Mouse (Mus musculus) spleen, postnatal 36 days (tissue): ENCODE measurements around the gene Ccdc142.

Source experiments
- DNase-seq, 2 experiments: peaks; one replicate each; pipeline ENCODE4 v3.0.0; 2022; ENCODE audit warnings: low spot score in 2 of 2, mixed read lengths in 1 of 2

Gene Ccdc142

DNA sequence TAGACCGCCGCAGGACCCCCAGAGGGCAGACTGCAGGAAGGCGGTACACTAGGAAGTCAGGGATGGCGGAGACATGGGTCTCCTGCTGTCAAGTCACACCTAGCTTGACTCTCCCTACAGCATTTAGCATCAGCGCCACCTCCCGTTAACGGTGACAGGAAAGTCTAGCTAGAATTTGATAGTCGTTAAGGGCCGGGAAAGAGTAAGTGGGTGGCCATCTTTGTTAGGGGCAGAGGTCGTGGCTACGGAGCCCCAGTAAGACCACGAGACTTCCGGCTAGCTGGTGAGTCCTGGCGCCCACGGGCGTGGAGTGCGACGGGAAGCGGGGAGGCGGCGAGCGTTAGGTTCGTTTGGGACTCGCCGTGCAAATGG is at the start of gene Ccdc142, which contains the start of gene Gm42688:
Gene Ccdc142 (plus strand): TSS at position 286 of the 372 bp plus-strand sequence.
Gene Gm42688 (plus strand): TSS at position 302 of the 372 bp plus-strand sequence.
- peak; percentile 92 to 95 for DNase-seq

DNA sequence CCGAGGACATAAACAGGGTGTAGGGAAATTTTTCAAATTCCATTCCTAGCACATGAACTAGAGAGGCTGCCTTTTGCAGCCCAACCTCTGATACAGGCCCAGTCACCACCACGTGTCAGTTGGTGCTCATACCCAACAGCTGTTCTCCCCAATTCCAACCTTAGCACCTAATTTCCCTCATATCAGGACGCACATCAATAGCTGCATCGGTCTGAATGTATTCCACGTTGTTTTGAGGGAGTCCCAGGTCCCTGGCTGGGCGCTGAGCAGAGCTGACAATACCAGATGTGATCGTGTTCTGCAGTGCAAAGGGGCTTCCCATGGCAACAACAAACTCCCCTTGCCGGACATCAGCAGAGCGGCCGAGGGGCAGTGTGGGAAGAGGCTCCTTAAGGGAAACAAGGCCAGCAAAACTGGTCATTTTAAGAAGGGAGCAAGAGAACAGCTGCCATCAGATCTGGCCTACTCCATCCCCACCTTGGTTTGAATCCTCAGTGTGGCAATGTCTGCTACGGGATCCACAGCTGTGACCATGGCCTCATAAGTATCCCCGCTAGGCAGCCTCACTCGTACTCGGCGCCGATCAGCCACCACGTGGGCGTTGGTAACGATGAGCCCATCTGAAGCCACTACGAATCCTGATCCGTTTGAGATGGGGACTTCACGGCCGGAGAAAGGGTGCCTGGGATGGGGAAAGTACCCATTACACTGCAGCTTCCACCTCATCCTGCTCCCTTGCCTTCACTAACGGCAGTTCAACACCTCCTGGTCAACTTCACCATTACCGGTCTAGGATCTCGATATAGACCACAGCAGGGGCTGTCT is 48.1 kb upstream of the Ccdc142 start:
- peak in 1 of 2 experiments; percentile 38 for DNase-seq

DNA sequence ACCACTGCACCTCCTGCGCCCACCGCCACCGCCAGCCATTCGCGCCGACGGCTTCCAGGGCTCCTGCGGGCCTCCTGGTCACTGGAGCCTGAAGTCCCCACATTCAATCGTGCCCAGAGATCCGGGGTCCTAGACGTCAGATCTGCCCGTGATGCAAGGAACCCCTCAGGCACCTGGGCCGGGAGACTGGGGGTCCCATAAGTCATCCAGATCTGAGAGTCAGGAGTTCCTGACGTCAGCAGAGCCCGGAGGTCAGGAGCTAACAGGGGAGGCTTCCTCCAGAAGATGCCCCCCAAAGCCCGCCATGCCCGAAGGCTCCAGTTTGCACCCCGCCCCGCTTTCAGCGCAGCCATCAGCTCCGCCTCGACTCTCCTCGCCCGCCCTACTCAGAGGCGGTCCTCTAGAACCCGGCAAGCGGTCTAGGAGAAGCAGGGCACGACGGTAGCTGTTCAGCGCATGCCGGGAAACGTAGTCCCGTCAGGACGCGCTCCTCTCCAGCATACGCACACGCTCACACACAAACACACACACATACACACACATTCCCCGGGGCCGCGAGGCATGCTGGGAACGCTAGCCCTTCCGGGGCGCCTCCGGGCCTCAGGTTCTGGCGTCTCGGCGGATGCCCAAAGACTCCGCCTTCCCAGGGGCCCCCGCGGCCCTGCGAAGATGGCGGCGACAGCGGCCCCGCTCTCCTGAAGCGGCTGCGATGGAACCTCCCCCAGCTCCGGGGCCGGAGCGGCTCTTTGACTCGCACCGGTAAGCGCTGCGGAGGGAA is 47.1 kb upstream of the Ccdc142 start, which contains the start of gene Aup1:
Gene Aup1 (plus strand): TSS at position 448 of the 778 bp plus-strand sequence.
- peak; percentile 98 to 99 for DNase-seq

DNA sequence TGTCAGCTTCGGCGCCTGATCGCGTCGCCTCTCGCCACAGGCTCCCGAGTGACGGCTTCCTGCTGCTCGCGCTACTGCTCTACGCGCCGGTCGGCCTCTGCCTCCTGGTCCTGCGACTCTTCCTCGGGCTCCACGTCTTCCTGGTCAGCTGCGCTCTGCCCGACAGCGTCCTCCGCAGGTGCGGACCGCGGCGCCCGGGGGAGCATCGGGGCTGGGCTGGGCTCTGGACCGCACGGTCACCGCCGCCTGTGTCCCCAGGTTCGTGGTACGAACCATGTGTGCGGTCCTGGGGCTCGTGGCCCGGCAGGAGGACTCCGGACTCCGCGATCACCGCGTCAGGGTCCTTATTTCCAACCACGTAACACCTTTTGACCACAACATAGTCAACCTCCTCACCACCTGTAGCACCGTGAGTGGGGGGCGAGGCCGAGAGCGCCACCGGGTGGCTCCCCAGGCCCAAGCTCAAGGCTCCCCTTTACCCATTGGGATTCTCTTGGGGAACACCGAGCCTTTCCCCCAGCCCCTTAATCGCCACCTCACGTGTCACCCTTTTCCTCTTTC is 46.5 kb upstream of the Ccdc142 start, which contains the start of gene Htra2:
Gene Htra2 (minus strand): TSS at position 403 of the 561 bp plus-strand sequence.
- peak; percentile 42 to 57 for DNase-seq

DNA sequence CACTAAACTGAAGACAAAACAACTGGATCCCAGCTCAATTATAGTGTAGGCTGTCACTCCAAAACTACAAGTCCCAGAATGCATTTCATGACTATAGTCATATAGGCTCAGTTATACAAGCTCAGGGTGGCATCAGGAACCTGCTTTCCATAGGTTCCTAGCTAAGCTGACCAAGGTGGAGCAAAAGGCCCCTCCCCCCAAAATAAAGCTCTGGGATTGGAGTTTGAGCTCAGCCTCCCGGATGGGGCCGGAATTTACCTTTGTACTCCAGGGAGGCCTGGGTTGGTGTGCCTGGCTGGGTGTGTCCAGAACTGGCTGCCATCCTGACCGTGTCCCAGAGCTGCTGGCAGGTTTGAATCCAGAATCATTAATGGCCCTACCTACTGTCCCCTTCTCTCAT is 43.6 kb upstream of the Ccdc142 start, which contains the start of gene Dqx1:
Gene Dqx1 (plus strand): TSS at position 55 of the 400 bp plus-strand sequence.
- no peak for DNase-seq

DNA sequence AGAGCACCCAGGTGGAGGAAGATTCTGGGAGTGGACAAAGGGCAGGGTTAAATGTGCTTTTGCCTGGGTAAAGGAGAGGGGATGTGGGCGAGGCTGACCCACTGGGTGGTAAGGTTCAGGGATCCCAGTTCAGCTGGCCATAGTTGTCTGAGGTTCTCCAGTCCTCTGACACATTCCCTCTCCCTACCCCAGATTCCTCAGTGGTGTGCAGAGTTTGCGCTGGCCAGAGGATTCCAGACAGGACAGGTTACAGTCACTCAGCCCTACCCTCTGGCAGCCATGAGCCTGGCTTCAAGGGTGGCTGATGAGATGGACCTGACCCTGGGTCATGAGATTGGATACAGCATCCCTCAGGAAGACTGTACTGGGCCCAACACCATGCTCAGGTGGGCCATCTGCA is 42.7 kb upstream of the Ccdc142 start:
- DNase-seq = no peak

DNA sequence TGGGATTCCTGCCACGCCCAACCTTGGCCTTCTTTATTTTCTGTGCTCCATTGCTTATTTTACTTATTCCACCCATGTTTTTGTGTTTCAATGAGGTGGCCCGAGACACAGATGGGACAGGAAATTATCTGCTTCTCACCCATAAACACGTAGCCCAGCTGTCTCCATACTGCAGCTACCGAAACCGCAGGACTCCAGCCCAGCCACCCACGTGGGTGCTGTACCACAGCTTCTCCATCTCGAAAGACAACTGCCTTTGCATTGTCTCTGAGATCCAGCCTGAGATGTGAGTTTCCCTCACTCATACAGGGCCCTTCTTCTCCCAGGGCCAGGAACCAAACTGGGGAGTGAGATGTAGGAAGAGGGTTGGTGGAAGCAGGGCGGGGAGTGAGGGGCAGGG is 35.4 kb upstream of the Ccdc142 start:
- DNase-seq = peak in 1 of 2 experiments; percentile 28

DNA sequence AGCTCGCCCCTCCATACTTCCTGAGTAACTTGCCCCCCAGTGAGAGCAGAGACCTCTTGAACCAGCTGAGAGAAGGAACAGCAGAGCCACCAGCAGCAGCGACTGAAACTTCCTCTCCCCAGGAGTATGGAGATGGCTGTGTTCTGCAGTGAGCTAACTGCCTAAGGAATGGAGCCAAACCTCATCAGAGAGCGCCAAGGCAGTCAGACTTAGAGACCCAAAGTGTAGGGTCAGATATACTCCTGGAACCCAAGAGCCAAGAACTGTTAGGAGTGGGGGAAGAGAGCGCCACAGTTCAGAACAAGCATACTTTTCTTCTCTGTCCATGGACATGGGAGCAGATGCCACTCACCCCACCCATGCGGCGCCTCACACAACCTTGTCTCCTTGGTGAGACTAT is 35.0 kb upstream of the Ccdc142 start:
- DNase-seq = no peak

DNA sequence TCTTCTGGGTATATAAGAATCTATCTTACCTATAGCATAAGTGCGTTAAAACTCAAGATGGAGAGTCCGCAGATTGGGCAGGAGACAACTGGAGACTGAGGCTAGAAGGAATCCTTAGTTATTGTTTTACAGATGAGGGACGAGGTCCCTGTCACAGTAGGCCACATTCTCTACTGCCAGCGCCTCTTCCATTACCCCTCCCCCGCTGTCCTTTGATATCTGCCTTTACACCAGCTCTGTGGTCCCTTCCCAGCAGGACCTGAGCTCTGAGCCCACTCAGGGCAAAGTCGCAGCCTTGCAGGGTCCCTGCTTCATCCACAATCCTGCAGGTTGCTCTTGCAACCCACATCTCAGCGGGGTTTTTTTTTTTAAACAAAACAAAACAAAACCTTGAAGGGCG is 33.2 kb upstream of the Ccdc142 start:
- no peak for DNase-seq

DNA sequence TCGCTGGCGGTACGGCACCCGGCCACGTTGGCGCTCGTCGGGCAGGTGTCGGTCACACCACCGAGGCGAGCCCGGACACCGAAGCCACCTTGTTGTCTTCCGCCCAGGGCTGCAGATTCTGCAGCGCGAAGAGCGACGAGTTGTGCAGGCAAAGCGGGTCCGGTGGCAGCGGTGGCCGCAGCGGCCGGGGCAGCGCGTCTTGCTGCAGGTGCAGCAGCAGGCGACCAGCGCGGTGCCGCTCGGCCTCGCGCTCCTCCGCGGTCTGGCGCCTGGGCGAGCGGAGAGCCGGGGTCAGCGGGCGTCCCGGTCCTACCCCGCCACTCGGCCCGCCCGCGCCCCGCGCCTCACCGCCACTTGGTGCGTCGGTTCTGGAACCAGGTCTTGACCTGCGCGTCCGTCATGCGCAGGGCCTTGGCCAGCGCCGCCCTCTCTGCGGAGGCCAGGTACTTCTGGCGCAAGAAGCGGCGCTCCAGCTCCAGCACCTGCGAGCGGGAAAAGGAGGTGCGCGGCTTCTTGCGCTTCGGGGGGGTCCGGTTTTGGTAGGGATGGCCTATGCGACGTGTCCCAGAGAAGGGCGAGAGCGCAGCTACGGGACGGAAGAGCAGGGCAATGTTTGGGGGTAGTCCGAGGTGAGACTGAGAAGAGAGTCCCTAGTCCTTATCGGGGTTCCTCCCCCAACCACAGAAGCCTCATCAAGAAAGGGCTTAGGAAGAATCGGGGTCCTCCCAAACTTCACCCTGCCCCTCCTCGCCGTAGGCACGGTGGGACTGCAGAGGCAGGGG is 32.5 kb upstream of the Ccdc142 start:
- no peak for DNase-seq

DNA sequence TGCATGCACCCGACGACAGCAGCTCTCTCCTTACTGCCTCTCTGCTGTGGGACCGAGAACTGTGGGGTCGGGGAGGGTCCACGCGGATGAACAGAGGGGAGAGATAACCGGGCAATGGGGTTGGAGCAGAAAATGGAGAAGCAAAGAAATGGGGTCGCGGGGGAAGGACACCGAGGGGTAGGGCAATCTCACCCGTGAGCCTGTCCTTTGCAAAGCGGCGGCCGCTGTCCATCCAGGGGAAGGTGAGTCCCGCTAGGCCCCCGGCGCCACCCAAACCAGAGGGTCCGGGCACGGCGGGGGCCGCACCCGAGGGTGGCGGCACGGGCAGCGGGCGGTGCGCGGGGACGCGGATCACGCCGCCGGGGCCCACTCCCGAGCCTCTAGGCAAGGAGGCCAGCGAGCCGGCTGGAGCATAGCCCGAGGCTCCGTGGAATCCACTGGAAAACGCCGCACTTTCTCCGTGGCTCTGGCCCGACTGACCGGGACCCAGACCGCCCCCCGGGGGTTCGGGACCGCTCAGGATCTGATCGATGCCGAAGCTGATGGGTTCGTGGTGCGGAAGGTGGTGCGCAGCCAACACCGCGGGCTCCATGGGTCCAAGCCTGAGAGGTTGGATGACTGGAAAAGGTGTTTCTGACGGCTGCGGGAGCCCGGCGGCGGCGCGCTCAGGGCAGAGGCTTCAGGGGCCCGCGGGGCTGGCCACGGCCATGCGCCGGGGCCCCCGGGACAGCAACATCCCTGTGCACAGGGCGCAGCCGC is 31.7 kb upstream of the Ccdc142 start:
- no peak for DNase-seq

DNA sequence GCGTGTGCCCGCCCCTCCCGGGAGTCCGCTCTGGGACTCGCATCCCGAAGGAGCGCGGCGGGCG is 31.3 kb upstream of the Ccdc142 start, which contains the start of gene Tlx2:
Gene Tlx2 (minus strand): TSS at position 47 of the 64 bp plus-strand sequence.
- no peak for DNase-seq

DNA sequence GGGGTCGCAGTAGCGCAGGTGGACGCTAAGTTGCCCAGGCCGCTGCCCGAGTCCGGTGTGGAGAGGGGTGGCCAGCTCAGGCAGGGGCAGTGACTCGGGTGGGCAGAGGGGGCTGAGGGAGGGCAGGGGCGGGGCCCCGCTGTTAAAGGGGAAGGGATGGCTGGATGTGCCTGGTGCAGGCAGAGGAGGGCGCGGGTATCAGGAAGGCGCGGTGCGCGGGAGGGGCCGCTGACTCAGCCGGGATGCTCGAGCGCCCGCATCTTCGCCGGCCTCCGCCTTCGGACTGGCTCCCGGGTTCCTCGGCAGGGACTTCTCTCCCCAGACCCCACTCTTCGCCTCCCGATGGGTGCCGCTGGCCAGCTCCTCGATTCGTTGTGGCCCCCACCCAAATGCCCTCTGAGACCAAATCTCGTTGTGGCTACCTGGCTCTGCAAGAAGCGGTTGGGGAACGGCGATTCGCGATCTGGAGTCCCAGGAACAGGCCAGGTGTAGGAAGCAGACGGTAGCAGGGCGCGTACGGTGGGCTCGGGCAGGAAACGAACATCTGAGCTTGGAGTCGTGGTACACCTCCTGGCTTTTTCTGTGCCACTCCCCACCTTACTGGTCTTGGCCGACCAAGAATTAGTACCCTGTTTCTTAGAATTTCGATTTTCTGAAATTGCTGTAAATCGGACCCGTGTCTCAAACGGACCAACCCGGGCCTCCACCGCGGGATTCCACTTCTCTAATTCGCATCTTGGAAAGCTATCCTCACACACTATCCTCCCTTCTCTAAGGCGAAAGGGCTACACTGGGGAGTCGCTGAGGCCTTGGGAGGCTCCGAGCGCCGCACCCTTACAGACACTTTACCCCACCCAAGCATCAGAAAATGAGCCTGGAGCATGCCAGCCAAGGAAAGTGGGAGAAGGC is 30.8 kb upstream of the Ccdc142 start:
- DNase-seq = no peak

DNA sequence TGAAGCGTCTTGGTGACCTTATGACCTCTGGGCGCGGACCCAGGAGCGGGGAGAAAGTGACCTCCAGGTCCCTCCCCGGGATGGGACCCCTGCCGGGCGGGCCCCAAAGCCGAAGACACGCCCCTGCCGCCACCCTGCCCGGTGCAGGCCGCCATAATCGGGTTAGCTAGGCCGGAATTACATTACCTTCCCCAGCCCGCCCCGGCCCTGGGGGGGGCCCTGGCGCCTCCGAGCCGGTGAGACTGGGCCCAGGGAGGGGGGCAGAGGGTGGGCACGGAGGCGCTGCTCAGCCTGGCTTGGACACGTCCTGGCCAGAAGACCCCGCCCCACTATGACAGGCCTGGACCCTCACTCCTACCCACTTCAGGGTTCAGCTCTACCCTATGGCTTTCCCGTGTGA is 30.2 kb upstream of the Ccdc142 start:
- DNase-seq = no peak

DNA sequence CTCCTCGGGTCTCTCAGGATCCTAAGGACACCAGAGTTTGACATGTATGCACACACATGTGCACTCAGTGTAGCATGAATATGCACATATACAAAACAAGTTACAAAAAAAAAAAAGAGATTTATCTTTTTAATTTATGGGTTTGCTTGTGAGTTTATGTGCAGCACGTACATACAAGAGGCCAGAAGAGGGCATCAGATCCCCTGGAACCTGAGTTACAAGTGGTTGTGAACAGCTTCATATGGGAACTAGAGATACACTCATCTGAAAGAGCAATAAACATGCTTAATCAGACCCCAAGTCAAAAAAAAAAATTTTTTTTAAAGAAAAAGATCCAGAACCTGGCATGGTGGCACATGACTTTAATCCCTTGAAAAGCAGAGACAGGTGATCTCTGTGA is 26.4 kb upstream of the Ccdc142 start:
- peak in 1 of 2 experiments; percentile 29 for DNase-seq

DNA sequence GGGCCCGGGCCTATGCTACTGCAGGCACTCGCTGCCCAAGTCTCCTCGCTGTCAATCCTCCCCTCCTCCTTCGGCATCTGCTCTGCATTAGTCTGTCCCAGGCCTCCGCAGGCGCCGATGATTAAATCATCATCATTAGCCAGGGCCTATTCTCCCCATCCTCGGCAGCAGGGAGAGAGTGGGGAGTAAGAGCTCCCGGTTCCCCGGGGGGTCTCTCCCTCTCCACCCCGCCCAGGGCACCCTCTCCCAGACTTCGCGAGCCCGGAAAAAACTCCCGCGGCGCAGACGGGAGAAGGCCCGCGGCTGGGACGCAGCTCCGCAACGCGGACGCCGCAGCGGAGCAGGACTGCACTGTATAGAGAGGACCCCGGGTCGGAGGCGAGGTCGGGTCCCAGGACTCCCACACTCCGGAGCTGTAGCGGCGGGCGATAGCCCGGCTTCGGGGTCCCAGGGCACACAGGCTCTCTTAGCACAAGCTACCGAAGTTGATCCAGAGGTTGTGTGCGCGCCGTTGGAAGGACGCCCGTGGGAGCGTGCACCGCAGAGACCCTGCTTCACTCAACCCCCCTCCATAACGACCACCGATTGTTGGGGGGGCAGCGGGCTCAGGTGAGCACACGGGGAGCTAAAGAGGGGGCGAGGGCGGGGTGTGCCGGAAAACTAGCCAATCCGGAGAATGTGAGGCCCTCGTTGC is 23.6 kb upstream of the Ccdc142 start, which contains the start of gene Pcgf1:
Gene Pcgf1 (plus strand): TSS at position 240 of the 694 bp plus-strand sequence.
- DNase-seq = peak in 1 of 2 experiments; percentile 28

DNA sequence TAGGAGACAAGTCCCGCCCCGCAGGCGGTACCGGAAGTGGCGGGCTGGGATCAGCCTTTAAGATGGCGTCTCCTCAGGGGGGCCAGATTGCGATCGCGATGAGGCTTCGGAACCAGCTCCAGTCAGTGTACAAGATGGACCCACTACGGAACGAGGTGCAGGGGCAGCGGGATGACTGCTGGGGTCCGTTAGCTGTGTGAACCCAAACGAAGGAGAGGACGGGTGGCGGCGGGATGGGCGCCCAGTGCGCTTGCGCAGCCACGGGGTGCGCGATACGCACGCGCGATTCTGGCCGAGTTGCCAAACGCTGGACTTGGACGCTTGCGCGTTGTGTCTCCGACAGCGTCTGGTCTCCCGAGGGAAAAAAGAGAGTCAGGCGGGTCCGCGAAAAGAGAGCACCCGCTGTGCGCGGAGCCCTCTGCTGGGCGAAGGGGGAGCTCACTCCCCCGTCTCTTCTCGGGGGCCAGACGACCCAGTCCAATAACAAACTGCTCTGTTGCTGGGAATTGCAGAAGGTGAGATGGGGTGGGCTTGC is 23.0 kb upstream of the Ccdc142 start:
- peak; percentile 97 to 99 for DNase-seq

DNA sequence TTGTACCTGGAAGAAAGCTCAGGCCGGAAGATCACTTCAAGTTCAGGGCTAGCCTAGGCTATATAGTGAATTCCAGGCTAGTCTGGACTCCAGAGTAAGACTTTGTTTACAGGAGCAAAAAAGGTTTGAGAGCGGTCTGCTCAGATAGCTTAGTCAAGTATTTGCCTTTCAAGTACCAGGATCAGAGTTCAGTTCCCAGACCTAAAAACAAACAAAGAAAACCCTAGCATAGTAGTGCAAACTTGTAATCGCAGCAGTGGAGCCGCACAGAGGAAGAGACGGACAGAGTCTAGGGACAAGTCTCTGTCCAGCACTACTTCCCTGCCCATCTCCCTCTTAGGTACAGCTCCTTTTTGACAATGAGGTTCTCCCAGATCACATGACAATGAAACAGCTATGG is 21.2 kb upstream of the Ccdc142 start:
- no peak for DNase-seq

DNA sequence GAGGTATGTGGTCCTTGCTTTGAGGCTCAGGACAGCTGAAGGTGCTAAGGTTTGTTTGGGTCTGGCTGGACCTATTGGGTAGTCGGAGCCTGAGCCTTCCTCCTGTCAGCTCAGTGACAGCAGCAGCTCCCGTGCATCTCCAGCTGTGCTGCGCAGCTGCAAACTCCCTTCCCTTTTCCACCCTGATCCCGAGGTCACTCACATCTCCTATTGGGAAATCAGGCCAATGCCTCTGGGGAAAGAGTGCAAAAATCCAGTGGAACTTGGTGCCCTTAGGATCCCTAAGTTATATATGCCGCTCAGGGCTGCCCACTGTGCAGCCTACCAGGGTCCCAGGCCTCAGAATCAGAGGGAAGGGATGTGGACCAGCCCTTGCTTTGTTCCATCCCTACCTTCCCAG is 17.9 kb upstream of the Ccdc142 start:
- no peak for DNase-seq
